Mouse (Mus musculus) erythroblast, adult 5-6 weeks (primary cell): Measurements from ENCODE around the gene Pofut2. TPM values are rescaled to one million over a fixed set of nuclear protein-coding genes. Genes with fewer than 3 reads are reported as not detected.

ENCODE experiments used
- ATAC-seq: replicated peaks from 2 replicates; pipeline ENCODE4 v1.8.0; 2016; ENCODE audit warnings: moderate number of reproducible peaks, mild to moderate bottlenecking, moderate TSS enrichment, inconsistent platforms; ENCODE audit not compliant: poor library complexity, low FRiP score, severe bottlenecking
- total RNA-seq, 2 experiments: library from RNA; stranded (forward) in 1 of 2; stranded (reverse) in 1 of 2; fragments of 150-400 nt in 1 of 2; fragments of 200-764, 138-1000 nt in 1 of 2; gene quantifications; 2 replicates each; pipeline versions ENCODE4 v1.2.3 to v1.2.4; 2015 to 2017; ENCODE audit warnings: low replicate concordance in 2 of 2

Gene Pofut2
- total RNA-seq, 2 experiments from 2014 or later: 0.77 to 3.4 TPM

DNA sequence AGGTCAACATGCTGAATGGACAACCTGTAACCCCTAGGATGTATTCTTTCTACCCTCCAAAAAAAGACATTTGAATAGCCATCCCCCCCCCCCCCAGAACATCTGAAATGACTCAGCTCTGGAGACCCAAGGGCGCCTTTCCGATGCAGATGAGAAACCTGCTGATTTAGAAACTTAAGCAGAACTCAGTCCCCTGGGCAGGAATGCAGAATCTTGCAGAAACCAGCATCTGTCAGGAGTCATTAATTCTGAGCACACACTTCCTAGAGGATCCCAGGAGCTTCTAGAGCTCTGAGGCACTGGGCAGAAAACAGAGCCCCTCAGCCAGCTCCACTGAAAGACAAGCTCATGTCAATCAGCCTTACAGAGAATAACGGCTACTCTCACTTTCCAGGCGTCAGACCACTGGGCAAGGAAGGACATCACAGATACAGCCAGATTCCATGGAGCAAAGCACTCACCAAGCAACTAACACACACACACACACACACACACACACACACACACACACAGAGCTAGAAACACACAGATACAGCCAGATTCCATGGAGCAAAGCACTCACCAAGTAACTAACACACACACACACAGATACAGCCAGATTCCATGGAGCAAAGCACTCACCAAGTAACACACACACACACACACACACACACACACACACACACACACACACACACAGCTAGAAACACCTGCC lies 46.0 kb downstream of the Pofut2 start:
- no peak for ATAC-seq

DNA sequence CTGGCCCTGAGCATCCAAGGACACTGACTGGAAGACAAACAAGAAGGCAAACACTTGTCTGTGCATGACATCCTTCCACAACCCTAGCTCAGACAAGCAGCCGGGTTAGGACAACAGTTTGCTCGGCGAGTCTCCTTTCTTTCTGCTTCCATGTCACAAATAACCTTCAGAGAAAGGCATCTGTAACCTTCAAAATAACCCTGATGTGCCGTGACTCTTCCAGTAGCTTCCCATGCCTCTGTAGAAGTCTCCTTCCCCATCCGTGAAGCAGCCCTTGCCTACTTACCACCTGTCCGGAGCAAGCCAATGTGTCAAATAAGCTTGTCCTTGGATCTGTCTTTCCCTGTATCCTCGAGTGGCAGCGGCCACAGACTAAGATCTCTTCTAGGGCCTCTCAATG lies 46.7 kb downstream of the Pofut2 start:
- ATAC-seq: no peak

DNA sequence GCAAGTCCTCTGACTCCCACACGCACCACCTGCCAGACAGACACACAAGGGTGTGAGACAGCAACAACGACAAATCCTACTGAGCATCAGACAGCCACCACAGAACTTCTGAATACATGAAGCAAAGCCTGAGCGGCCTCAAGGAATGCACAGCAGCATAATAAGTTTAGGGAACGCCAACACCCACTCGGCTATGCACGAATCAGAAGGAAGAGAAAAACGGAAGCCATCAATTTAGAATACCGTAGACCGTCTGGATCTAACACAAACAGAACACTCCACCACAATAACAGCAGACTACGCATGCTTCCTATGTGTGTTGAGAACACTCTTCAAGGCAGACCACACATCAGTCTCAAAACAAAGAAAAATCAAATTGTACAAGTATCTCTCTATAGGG lies 50.0 kb downstream of the Pofut2 start:
- no peak for ATAC-seq

GRCm38 (mm10) chr10:77314711-77315266 lies 55.8 kb downstream of the Pofut2 start:
- no peak for ATAC-seq

GRCm38 (mm10) chr10:77315682-77316081 lies 56.7 kb downstream of the Pofut2 start:
- no peak for ATAC-seq

Other genes starting within 250 kb of the Pofut2 start
- 0.58 and 3.6 TPM in 2 replicates for gene Slc19a1, start 227.0 kb upstream of the Pofut2 start, total RNA-seq (2015; ENCODE audit: low replicate concordance)
- 0.94 and 2.8 TPM in 2 replicates for gene Slc19a1, start 227.0 kb upstream of the Pofut2 start, total RNA-seq (2017; ENCODE audit: low replicate concordance)
- not detected in 2 replicates for gene Col18a1, start 92.7 kb upstream of the Pofut2 start, total RNA-seq (2015; ENCODE audit: low replicate concordance)
- under 0.01 TPM in 1 of 2 replicates, not detected in the other for gene Col18a1, start 92.7 kb upstream of the Pofut2 start, total RNA-seq (2017; ENCODE audit: low replicate concordance)
- gene Adarb1, start 159.1 kb downstream of the Pofut2 start, total RNA-seq (2015; ENCODE audit: low replicate concordance): not detected in 2 replicates
- gene Adarb1, start 159.1 kb downstream of the Pofut2 start, total RNA-seq (2017; ENCODE audit: low replicate concordance): not detected in 2 replicates